Mouse (Mus musculus) spleen, postnatal 14 days (tissue): ENCODE measurements around the gene Mipol1.

Source experiments
- DNase-seq, 2 experiments: peaks; one replicate each; pipeline ENCODE4 v3.0.0; 2021 to 2022; ENCODE audit warnings: low spot score in 2 of 2

Gene Mipol1

DNA sequence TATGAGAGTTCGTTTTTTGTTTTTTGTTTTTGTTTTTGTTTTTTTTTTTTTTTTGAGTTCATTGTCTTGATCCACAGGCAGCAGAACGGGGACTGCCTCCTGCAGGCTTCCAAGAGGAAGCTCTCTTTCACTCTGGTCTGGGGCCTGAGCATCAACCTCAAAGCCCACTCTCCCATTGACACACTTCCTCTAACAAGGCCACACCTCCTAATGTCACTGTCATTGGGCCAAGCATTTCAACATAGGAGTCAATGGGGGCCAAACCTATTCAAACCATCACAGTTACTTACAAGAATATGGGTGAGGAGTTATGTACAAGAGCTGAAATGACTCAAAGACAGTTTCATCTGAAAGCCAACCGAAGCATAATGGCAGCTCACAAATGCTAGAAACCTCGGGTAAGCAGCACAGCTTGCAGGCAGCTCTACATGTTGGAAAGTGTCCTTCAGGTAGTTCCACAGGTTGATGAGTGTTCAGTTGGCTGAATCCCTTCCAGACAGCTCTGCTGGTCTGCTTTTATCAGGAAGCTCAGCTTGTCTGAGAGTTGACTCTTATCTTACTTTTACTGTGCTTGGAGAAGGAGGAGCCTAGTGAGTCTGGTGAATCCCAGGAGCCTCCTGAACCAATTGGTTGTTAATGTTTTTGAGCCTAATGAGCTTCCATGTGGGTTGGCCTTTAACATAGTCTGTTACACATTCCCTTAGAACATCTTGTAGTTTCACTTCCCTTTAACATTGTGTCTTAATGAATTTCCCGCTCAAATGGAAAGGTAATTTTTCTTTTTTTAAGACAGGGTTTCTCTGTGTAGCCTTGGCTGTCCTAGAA, 13.7 kb downstream of the Mipol1 start:
- DNase-seq, result no peak

DNA sequence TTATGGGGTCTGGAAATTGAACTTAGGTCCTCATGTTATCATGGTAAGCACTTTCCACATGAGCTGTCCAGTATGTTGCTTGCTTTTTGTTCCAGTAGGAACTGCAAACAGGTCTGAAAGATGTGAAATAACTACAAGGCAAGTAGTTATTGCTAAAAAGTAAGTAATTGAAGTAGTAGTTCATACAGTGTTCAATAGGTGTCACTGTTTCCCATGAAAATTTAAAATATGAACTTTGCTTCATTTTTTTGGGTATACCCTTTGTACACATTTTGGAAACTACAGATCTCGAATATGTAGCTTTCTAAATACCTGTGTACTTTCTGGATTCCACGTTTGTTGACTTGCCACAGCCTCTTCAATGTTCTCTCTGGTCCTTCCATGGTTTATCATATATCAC, 28.3 kb downstream of the Mipol1 start:
- no peak for DNase-seq

DNA sequence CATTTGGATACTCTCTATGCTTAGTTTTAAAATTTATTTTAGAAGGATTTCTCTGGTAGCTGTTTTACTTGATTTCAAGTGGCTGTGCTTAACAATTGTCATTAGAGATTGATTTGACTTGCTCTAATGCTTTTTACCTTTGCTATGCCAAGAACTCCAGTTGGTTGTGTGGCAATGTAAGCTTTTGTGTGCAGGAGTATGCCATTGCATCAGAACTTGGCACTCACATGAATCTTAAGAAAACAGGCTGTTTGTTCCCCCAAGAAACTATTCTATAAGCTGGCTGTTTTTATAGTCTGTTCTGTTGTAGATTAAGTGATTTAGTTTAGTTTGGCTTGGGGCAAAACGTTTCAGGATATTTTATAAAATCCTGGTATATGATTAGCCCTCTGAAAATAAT, 45.2 kb downstream of the Mipol1 start:
- DNase-seq, result no peak

DNA sequence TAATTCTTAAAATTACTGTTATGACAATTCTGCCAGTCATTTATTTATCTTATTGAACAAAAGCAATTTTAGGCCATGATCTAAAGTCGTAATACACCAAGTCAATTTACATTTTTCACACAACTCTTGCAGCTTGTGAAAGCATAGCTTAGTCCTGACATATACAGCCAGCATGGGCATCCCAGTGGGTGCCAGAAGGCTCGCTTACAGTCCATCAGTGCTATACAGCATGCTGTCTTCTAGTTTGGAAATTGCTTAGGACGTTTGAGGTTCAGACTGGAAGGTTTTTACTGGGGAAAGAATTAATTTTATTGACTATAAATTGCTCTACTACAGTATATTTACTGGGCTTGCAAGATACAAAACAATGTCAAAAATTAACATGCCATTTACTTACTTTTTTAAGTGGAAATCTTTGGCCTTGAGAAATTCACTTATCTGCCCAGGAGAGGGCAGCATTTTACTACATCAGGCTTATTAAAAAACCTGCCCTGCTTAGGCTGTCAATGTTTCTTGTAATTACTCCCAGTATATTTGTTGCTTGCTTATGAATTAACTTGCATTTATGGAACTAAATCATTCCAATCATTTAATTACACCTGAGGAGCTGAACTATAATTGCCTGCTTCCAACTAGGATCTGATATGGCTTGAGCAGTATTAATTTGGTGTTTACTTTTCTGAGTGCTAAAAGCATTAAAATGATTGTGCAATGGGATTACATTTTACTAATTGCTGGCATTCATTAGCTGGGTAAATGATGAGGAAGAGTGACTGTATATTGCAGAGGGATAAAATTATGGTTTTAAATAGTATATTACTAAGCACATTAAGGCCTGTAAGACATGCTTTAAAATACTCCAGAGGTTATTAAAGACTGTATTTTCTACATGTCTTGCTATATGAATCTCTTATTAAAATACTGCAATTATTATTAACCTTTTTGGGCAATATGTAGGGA, 51.2 kb downstream of the Mipol1 start:
- DNase-seq, result no peak

DNA sequence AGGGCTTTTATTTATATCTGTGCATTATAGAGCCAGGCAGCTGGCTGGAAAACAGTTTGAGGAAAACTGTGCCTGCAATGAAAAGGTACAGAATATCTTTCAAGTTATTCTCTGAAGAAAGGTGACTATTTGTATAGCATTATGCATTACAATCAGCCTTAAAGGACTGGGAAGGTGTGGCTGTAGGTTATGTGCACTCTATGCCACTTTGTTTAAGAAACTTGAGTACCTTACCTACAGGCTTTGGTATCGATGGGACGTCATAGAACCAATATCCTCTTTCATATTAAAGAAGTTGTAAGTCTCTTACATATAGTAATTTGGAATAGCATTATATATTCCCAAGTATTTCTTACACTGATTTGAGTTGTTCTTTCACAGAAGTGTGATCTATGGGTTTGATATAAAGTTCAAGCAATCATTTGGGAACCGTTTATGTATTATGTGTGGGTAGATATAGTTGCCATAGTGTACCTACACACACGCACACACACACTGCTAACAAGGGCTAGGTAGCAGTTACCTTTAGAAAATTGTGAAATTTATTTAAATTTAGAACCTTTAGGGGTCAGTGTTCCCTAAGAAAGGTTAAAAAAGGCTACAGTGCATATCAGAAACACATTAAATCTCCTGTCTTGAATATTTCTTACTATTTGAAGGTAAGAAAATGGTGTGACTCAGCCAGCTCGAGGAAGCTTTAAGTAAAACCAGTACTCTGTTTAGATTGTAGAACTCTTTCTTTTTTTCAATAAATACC, 55.3 kb downstream of the Mipol1 start:
- no peak for DNase-seq

DNA sequence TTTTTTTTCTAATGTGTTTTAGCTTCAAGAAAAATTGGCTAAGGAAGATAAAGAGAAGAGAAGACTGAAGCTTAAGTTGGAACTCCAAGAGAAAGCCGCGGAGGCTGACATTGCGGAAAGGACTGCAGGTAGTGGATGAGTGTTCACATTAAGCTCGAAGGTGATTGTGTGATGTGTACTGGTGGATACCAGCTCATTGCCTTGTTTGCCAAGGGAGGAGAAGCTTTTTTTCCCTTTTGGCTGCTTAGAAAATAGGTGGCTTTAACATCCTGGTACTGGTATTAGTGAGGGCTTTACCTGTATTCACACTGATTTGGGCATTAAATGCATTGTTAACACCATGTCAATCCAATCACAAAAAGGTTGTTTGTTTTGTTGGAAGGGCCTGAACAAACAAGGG, 77.1 kb downstream of the Mipol1 start:
- no peak for DNase-seq

DNA sequence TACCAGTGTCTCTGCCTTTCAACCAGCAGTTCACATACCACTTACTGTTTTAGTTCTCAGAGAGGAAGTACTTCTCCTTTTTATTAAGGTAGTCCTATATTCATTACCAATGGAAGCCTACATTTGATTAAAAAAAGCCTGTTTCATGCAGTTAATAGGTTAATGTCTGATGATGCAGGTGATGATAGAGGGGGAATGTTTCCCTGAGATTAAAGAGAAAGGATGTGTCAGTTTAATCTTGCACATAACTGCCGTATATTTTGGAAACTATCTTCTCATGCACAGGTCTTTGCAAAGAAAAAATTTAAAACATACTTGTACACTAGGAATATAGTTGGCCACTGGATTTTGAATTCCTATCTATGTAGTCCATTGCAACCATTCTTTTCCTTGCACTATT, 77.5 kb downstream of the Mipol1 start:
- DNase-seq, result no peak

DNA sequence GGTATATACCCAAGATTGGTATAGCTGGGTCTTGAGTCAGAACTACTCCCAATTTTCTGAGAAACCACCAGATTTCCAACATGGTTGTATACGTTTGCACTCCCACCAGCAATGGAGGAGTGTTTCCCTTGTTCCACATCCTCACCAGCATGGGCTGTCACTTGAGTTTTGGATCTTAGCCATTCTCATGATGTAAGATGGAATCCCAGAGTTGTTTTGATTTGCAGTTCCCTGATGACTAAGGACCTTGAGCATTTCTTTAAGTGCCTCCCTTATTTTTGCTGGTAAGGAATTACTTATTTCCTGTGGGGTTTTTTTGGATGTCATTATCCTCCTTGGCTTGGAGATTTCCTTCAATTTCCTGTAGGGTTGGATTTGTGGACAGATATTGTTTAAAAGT, 108.8 kb downstream of the Mipol1 start:
- DNase-seq, result no peak

DNA sequence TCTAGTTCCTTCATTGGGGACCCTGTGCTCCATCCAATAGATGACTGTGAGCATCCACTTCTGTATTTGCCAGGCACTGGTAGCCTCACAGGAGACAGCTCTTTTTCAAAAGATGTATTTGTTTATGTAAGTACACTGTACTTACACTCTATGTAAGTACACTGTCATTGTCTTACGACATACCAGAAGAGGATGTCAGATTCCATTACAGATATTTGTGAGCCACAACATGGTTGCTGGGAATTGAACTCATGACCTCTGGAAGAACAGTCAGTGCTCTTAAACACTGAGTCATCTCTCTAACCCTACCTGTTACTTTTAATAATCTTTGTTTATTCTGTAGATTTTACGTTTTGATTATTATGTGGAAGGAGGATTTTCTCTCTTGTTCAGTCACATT, 109.9 kb downstream of the Mipol1 start:
- no peak for DNase-seq

DNA sequence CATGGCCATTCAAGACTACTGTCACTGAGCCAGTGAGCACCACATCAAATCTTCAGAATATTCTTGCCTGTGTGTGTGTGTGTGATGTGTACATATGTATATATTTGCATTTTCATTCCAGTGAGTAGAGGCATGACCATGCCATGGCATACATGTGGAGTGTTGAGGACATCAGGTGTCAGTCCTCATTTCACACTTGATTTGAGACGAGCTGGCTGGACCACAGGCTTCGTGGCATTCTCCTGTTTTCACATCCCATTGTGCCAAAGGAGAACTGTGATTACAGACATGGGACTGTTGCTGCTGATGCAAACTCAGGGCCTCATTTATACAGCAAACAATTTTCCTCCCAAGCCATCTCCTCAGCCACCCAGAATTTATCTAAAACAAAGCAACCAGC, 132.5 kb downstream of the Mipol1 start:
- DNase-seq, result no peak

DNA sequence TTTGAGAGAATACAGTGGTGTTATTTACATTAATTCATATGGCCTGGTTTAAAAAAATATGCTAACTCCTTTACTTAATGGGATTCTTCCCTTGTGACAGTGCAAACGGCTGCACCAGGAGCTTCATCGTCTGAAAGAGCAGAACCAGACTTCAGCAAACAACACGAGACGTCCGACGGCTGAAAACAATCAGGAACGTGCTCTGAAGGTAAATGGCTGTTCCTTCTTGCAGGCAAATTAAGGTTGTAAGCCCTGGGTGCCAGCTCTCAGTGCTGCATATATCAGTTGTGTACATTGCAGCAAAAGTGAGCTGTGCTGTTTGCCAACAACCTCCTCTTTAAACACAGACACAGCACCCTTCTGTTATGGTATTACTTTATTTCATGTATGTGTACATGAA, 133.8 kb downstream of the Mipol1 start:
- DNase-seq, result no peak

DNA sequence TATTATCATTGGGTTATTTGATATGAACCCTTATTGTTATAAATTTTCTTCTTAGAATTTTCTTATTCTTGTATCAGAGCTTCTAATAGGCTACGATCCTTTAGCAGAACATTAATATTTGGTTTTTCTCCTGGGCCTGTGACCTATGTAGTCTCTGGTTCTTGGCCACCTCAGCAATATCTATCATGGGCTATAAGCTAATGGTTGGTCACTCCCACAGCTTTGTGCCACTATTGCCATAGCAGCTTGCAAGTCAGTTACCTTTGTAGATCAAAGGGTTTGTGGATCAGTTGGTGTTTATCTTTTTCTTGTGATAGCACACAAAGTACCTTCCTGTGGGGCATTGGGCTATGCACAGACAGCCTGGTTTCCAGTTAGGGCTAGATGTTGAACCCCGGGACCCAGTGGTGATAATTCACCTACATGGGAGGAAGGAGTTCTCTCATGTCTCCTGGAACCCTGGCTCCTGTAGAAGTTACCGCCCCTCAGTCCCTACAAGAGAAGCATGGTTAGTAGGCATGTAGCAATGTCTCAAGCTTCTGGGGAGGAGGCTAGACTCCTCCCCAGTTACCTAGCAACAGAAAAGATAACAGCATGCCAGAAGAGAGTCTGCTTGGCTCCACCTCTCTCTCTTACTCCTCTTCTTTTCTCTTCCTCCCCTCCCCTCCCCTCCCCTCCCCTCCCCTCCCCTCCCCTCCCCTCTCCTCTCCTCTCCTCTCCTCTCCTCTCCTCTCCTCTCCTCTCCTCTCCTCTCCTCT, 141.7 kb downstream of the Mipol1 start:
- DNase-seq, result no peak

DNA sequence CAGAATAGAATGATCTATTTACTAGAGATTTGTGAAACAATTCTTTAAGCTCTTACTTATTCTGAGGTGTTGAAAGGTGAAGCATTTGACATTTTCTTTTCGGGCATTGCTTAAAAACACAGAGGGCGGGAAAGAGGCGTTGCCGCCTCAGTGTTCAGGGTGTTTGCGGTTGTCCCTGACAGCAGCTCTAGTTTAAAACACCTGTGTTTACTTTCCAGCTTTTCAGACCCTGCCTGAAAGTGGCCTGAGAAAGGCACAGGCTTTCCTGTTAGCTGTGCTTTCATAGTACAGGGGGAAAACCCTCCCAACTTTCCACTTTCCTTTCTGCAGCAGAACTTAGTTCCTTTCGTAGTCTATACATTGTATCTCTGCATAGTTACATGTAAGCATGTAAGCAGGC, 152.6 kb downstream of the Mipol1 start:
- DNase-seq, result no peak

DNA sequence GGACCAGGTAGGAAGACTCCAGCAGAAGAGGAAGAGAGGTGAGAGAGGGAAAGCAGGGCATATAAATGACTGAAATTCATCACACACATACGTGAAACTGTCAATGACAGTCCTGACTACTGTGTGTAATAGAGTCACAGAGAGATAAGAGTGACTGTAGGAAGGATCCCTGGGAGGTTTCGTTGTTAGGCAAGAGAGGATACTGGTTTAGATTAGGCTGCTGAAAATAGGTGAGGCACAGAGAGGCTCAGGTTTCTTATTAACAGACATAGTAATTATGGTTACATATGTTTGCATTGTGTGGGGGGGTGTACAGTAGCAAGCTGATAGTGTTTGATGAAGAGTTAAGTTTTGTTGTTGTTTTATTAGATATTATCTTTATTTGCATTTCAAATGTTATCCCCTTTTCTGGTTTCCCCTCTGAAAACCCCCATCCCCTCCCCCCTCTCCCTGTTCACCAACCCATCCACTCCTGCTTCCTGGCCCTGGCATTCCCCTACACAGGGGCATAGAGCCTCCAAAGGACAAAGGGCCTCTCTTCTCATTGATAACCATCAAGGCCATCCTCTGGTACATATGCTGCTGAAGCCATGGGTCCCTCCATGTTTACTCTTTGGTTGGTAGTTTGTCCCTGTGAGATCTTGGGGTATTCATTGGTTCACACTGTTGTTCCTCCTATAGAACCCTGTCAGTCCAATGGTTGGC, 157.5 kb downstream of the Mipol1 start:
- no peak for DNase-seq

DNA sequence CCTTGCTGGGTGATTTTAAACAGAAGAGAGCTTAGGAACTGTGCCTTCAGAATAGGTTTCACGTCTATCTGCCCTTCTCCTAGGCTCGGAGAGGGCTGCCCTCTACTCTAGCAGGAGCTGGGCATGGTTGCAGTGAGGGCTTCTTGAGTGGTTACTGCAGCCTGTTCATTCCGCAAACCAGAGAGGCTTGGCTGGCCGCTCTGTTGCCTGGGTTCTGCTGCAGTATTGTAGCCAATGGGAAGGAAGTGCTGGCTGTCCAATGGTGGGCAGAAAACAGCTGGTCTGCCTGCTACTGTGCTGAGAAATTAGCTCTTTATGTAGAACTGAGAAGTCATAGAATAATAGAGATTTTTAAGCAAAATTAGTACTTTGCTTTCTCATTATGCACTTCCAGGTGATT, 169.3 kb downstream of the Mipol1 start:
- DNase-seq, result no peak

DNA sequence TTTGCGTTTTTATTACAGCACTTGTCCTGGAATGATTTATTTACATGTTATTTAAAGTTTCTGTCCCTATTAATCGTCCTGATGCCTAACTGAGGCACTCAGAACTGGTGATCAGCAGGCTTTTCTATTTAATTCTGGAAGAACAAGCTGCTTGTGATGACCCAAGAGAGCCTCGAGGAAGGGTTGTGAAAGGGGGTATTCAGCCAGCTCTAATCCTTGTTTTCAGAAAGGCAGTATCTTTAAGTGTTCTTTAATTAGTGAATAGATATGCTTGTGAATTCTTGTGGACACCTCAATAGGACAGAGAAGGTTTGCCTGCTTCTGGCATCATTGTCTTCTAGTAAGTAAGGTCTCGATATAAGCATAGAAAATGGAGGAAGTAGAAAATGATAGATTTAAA, 170.0 kb downstream of the Mipol1 start:
- no peak for DNase-seq

DNA sequence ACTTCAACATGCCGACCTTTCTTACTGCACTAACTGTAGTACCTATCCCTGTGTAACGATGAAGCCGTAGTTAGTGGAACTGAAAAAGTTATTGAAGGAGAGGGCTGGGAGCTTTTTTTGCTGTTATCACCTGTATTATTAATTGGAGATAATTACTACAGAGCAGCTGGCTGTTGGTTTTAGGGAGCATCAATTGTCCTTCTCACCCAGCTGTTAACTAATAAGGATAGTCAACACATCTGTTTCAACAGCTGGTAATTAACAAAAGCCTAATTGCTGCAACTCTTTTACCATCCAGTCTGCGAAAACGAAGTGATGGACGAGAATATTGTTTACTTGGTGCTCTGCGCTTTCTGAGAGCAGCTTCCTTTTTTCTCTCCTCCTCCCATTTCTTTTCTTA, 170.9 kb downstream of the Mipol1 start:
- DNase-seq, result no peak

DNA sequence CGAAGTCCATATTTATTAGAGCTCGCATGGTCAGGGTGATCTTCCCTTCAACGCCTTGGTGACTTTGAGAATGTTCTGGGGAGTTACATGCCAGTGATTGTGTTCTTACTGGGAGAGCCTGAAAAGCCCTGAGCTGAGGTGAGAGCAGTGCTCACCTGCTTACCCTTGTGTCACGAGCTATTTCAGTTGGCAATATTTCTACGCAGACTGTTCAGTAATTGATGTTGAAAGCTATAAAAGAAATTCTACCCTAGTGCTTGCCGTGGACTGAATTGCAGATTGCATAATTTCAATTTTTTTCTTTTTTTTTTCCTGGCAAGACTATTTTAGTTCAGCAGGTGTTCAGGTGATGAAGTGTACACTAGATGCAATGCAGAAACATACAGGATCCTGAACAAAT, 172.1 kb downstream of the Mipol1 start:
- DNase-seq, result no peak

DNA sequence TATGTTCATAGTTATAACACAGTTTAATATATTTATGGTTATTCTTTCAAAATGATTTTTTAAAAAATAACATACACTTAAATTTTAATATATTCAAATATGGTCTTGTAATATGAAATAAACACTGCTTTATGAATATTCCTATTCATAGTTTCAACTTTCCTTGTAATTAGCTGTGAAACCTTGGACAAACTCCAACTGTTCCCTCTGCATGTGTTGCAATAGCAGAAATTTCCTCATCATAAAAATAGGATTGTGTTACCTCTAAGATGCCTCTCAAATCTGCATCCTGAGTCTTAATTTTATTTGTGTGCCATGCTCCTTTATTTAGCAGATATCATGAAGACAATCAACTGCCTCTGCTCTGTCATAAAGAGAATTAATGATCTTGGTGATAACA, 179.7 kb downstream of the Mipol1 start:
- no peak for DNase-seq

DNA sequence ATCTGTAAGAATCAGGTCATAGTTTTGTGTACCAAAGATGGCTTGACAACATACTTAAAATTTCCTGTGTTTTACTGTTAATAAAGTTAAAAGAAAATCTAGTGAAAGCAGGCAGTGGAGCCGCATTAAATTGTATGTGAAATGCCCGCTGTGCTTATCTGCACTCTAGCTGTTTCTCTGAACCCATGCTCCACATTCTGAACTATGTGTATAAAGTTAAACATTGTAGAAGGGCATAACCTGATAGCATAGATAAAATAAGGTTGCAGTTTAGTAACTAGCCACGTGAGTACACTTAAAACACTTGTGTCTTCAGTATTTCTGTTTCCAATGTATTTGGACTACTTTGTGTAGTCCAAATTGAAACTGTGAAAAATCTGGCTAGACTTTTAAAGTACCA, 183.6 kb downstream of the Mipol1 start:
- no peak for DNase-seq

DNA sequence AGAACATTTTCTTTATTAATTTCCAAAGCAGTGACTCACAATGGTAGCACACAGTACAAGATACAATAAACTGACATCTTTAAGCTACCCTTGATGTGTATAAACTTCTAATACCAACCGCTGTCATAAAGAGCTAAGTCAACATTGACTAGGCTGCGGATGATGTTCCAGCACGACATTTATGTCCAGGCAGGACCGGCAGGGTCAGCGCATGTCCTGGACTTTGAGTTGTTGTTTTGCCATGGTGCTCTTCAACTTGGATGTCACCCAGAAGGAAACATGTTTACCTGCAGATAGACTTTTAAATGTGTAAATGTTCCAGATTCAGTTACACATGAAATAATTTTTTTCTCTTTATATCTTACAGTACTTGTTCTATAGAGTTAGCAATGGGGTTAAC, 194.7 kb downstream of the Mipol1 start:
- DNase-seq, result no peak
